14 mouse cellular contexts compared by ENCODE assay signal in genomic region chr4:108319747-108320146, GRCm38 (mm10). TPM values are rescaled to one million over a fixed set of nuclear protein-coding genes. Genes with fewer than 3 reads are reported as not detected.
DNase-seq lines count a peak whose midpoint lies in the region; TF ChIP-seq lines count a peak whose summit lies in the region.
"Had no signal": no experiment of that assay in that cellular context is flagged by ENCODE, and none has a peak within 500 bp of the region (broad histone marks: within the 10 kb centered on the region; RNA-seq: fewer than 3 reads in every experiment).

No protein-coding gene starts in this region.

- DNase-seq in kidney, adult 2 months = no peak
- no peak for DNase-seq in kidney, postnatal 14 days
- DNase-seq in 416B (ENCODE audit: low read depth) = peak; percentile 22
- DNase-seq in naive thymus-derived CD4-positive, alpha-beta T cell, adult 2 months (ENCODE audit: low read depth) = peak; percentile 74
- no peak for DNase-seq in neural tube, embryonic 10.5 days (ENCODE audit: extremely low spot score, low spot score)
- DNase-seq in layer of hippocampus, postnatal 14 days (ENCODE audit: low spot score in 2 of 2) = no peak
- DNase-seq: cerebellum, postnatal 25 days; gastrocnemius, postnatal 14 days; heart, postnatal 4 days; kidney, postnatal 4 days; spleen, adult 18-20 months had no signal

- no peak for TF ChIP-seq POLR2A in kidney, adult 2 months (IDR thresholded peaks at IDR 0.05; ENCODE audit: low read depth, low read length)

- no peaks in the 10 kb centered on the region for H3K27me3 ChIP-seq in kidney, adult 2 months (replicated peaks; ENCODE audit: control insufficient read depth, insufficient read depth, low read length)
- no peaks in the 10 kb centered on the region for H3K27me3 ChIP-seq in E14TG2a.4 (ENCODE audit: insufficient read depth, low read length)
- H3K27me3 ChIP-seq: Patski had no signal

- peak; percentile 16; the same call in 1 of the 2 replicates for TF ChIP-seq CTCF in kidney, adult 2 months (conservative IDR thresholded peaks at IDR 0.05; ENCODE audit: insufficient read depth, insufficient read length, low read depth, low read length)
- TF ChIP-seq CTCF in E14TG2a.4 (conservative IDR thresholded peaks at IDR 0.05; ENCODE audit: low read length) = peak; percentile 91

- H3K9me3 ChIP-seq in E14TG2a.4 (ENCODE audit: low read length) = peaks cover 13% of the 10 kb centered on the region

- WGBS in kidney, adult 2 months = 74% methylated on average over 6 of the region's 6 CpGs

- no peak overlapping the region for H3K27ac ChIP-seq in kidney, adult 2 months (ENCODE audit: insufficient read depth, low read depth, low read length)

- H3K4me3 ChIP-seq in kidney, adult 2 months (ENCODE audit: insufficient read depth, low read depth, low read length) = no peak overlapping the region
- H3K4me3 ChIP-seq in E14TG2a.4 (replicated peaks; ENCODE audit: low read length) = no peak overlapping the region
- H3K4me3 ChIP-seq: erythroblast, embryonic 14.5 days had no signal

- H3K36me3 ChIP-seq in kidney, adult 2 months (ENCODE audit: control insufficient read depth, insufficient read depth, low read length) = no peaks in the 10 kb centered on the region
- no peaks in the 10 kb centered on the region for H3K36me3 ChIP-seq in E14TG2a.4 (ENCODE audit: insufficient read depth, low read length)

- no peaks in the 10 kb centered on the region for H3K4me1 ChIP-seq in kidney, adult 2 months (ENCODE audit: control insufficient read depth, insufficient read depth, low read length)
- H3K4me1 ChIP-seq in E14TG2a.4 (replicated peaks; ENCODE audit: low read depth, low read length) = peaks cover 33% of the 10 kb centered on the region

RNA-seq across cellular contexts. Expression of gene Coa7, which starts 8.2 kb away (rescaled TPM):
- polyA plus RNA-seq in kidney, adult 2 months (2012; rRNA removed) = 15.7 and 21.2 TPM in 2 replicates
- total RNA-seq in layer of hippocampus, postnatal 14 days (2021) = 10 to 100 TPM; 29.7 to 33.4 TPM

RNA-seq across cellular contexts. Expression of gene Zyg11b, which starts 18.9 kb away (rescaled TPM):
- 8.7 and 9.5 TPM in 2 replicates for polyA plus RNA-seq in kidney, adult 2 months (2012; rRNA removed)
- total RNA-seq in layer of hippocampus, postnatal 14 days (2021) = 100 to 1,000 TPM; 119 to 124 TPM

Comparison
In these comparisons a context has a peak if more than half of its experiments do, and no peak if none do; other contexts are left out.
1. DNase-seq: peak in 416B (single experiment) and naive thymus-derived CD4-positive, alpha-beta T cell, adult 2 months (single experiment); none in kidney, adult 2 months (single experiment), kidney, postnatal 14 days (single experiment), neural tube, embryonic 10.5 days (single experiment) and layer of hippocampus, postnatal 14 days (0 of 2).